Mouse (Mus musculus) heart, embryonic 15.5 days (tissue): Measurements from ENCODE around the gene Scfd2. TPM values are rescaled to one million over a fixed set of nuclear protein-coding genes. Genes with fewer than 3 reads are reported as not detected.

Experiments
- ATAC-seq: fragments of 200-750 bp; cut with Nextera tagmentation; replicated peaks from 2 replicates; pipeline ENCODE4 v1.8.0; 2017; ENCODE audit warnings: low read depth, moderate TSS enrichment; ENCODE audit not compliant: insufficient number of reproducible peaks, insufficient read depth, low FRiP score
- H3K27ac ChIP-seq: fragments of 300-500 bp; sonication (generic); 2 replicates; pipeline ENCODE4 v1.5.1; 2015; ENCODE audit warnings: mild to moderate bottlenecking, inconsistent platforms
- H3K27me3 ChIP-seq: fragments of 300-500 bp; sonication (generic); 2 replicates; pipeline ENCODE4 v1.6.1; 2015; ENCODE audit warnings: inconsistent platforms
- H3K36me3 ChIP-seq: fragments of 300-500 bp; sonication (generic); 2 replicates; pipeline ENCODE4 v1.6.1; 2015; ENCODE audit warnings: mild to moderate bottlenecking, inconsistent platforms
- H3K4me1 ChIP-seq: fragments of 300-500 bp; sonication (generic); replicated peaks from 2 replicates; pipeline ENCODE4 v1.6.1; 2015; ENCODE audit warnings: inconsistent platforms
- H3K4me2 ChIP-seq: fragments of 300-500 bp; sonication (generic); 2 replicates; pipeline ENCODE4 v1.6.1; 2015; ENCODE audit warnings: inconsistent platforms, mild to moderate bottlenecking, moderate library complexity
- H3K4me3 ChIP-seq: fragments of 300-500 bp; sonication (generic); 2 replicates; pipeline ENCODE4 v1.5.1; 2015; ENCODE audit warnings: mild to moderate bottlenecking, inconsistent platforms
- H3K9ac ChIP-seq: fragments of 300-500 bp; sonication (generic); 2 replicates; pipeline ENCODE4 v1.6.1; 2015; ENCODE audit warnings: mild to moderate bottlenecking, inconsistent platforms
- H3K9me3 ChIP-seq: fragments of 300-500 bp; sonication (generic); replicated peaks from 2 replicates; pipeline ENCODE4 v1.6.1; 2016; ENCODE audit warnings: inconsistent platforms
- WGBS: fragments of 180-500 bp; shearing (Covaris S2); methylation state at CpG from one replicate; pipeline ENCODE4 v1.1.7; 2015; ENCODE audit warnings: mixed read lengths; 5-methylcytosine and 5-hydroxymethylcytosine counted together
- polyA plus RNA-seq: library from polyadenylated mRNA; unstranded; fragments of >200 nt; fragmentation: Nextera tagmentation; extraction: Ambion mirVana; gene quantifications from 2 replicates; pipeline ENCODE4 v1.2.1, GENCODE M21; 2015

Gene Scfd2
- polyA plus RNA-seq, 1 experiment from 2014 or later: 12.8 TPM

- no peak overlapping the region for H3K9ac ChIP-seq
- ATAC-seq: no peak
- H3K27me3 ChIP-seq: no peaks in the 10 kb centered on the region
- peaks cover 12% of the 10 kb centered on the region for H3K4me1 ChIP-seq
- H3K4me2 ChIP-seq: no peak overlapping the region
- no peaks in the 10 kb centered on the region for H3K36me3 ChIP-seq
- no peak overlapping the region for H3K27ac ChIP-seq
- H3K9me3 ChIP-seq: no peaks in the 10 kb centered on the region
- no peak overlapping the region for H3K4me3 ChIP-seq
- 76% methylated on average over 5 of the region's 5 CpGs for WGBS
These were observed 224.3 kb downstream of the Scfd2 start for GRCm38 (mm10) chr5:74307242-74307641.

- Histone ChIP-seq H3K4me2 (no peak overlapping the region), H3K4me1 (peaks cover 22% of the 10 kb centered on the region), H3K9me3 (no peaks in the 10 kb centered on the region), H3K36me3 (no peaks in the 10 kb centered on the region), H3K27ac (no peak overlapping the region), H3K4me3 (no peak overlapping the region), H3K9ac (no peak overlapping the region), H3K27me3 (no peaks in the 10 kb centered on the region)
- ATAC-seq: no peak
- 63% methylated on average over 4 of the region's 4 CpGs for WGBS
These were observed 225.9 kb downstream of the Scfd2 start for GRCm38 (mm10) chr5:74305533-74306189.

- Histone ChIP-seq H3K27ac (no peak overlapping the region), H3K4me1 (peaks cover 29% of the 10 kb centered on the region), H3K27me3 (no peaks in the 10 kb centered on the region), H3K4me2 (no peak overlapping the region), H3K4me3 (no peak overlapping the region), H3K36me3 (no peaks in the 10 kb centered on the region), H3K9me3 (no peaks in the 10 kb centered on the region), H3K9ac (no peak overlapping the region)
- no peak for ATAC-seq
- WGBS: 48% methylated on average over 4 of the region's 4 CpGs
These were observed 226.8 kb downstream of the Scfd2 start for GRCm38 (mm10) chr5:74304767-74305166.

GRCm38 (mm10) chr5:74302331-74302730 lies 229.2 kb downstream of the Scfd2 start:
- H3K4me2 ChIP-seq: no peak overlapping the region
- H3K36me3 ChIP-seq: no peaks in the 10 kb centered on the region
- WGBS: 67% methylated on average over 3 of the region's 3 CpGs
- no peak overlapping the region for H3K9ac ChIP-seq
- H3K4me3 ChIP-seq: no peak overlapping the region
- H3K27me3 ChIP-seq: no peaks in the 10 kb centered on the region
- H3K9me3 ChIP-seq: no peaks in the 10 kb centered on the region
- peaks cover 35% of the 10 kb centered on the region for H3K4me1 ChIP-seq
- ATAC-seq: no peak
- peak overlapping the region; percentile 92; the same call in 1 of the 2 replicates for H3K27ac ChIP-seq

- Histone ChIP-seq H3K4me3 (no peak overlapping the region), H3K9me3 (no peaks in the 10 kb centered on the region), H3K27me3 (no peaks in the 10 kb centered on the region), H3K36me3 (no peaks in the 10 kb centered on the region), H3K27ac (peak overlapping the region; percentile 92), H3K4me2 (no peak overlapping the region), H3K4me1 (peaks cover 38% of the 10 kb centered on the region), H3K9ac (no peak overlapping the region)
- ATAC-seq: no peak
- WGBS: 89% methylated on average over 2 of the region's 2 CpGs
These were observed 230.1 kb downstream of the Scfd2 start for GRCm38 (mm10) chr5:74301443-74301842.

GRCm38 (mm10) chr5:74300931-74301330 lies 230.6 kb downstream of the Scfd2 start:
- peaks cover 42% of the 10 kb centered on the region for H3K4me1 ChIP-seq
- WGBS: 52% methylated on average over 5 of the region's 5 CpGs
- H3K9ac ChIP-seq: no peak overlapping the region

GRCm38 (mm10) chr5:74300140-74300539 lies 231.4 kb downstream of the Scfd2 start:
- ATAC-seq: peak; percentile 89
- H3K36me3 ChIP-seq: no peaks in the 10 kb centered on the region
- H3K4me1 ChIP-seq: peaks cover 45% of the 10 kb centered on the region
- H3K4me2 ChIP-seq: no peak overlapping the region
- H3K9me3 ChIP-seq: no peaks in the 10 kb centered on the region
- no peak overlapping the region for H3K4me3 ChIP-seq
- no peak overlapping the region for H3K9ac ChIP-seq
- no peaks in the 10 kb centered on the region for H3K27me3 ChIP-seq
- peak overlapping the region; percentile 92 for H3K27ac ChIP-seq
- WGBS: 20% methylated on average over 4 of the region's 4 CpGs

More at GRCm38 (mm10) chr5:74300931-74301330, 230.6 kb downstream of the Scfd2 start:
- H3K27ac ChIP-seq: peak overlapping the region; percentile 92
- no peak overlapping the region for H3K4me2 ChIP-seq
- ATAC-seq: no peak
- no peaks in the 10 kb centered on the region for H3K9me3 ChIP-seq
- H3K4me3 ChIP-seq: no peak overlapping the region
- H3K36me3 ChIP-seq: no peaks in the 10 kb centered on the region
- no peaks in the 10 kb centered on the region for H3K27me3 ChIP-seq

GRCm38 (mm10) chr5:74297113-74297512 lies 234.4 kb downstream of the Scfd2 start:
- 84% methylated on average over 5 of the region's 5 CpGs for whole genome bisulfite sequencing
- H3K4me2 ChIP-seq: no peak overlapping the region
- ATAC-seq: no peak

GRCm38 (mm10) chr5:74296096-74296495 lies 235.5 kb downstream of the Scfd2 start:
- Histone ChIP-seq H3K4me2 (no peak overlapping the region), H3K27me3 (no peaks in the 10 kb centered on the region), H3K9me3 (no peaks in the 10 kb centered on the region), H3K9ac (no peak overlapping the region), H3K27ac (peak overlapping the region; percentile 38), H3K4me1 (peaks cover 48% of the 10 kb centered on the region), H3K4me3 (no peak overlapping the region), H3K36me3 (no peaks in the 10 kb centered on the region)
- WGBS: 53% methylated on average over 5 of the region's 5 CpGs
- ATAC-seq: 0 out of 2 replicates have a peak, but pooled peaks have one; percentile 2

More at GRCm38 (mm10) chr5:74297113-74297512, 234.4 kb downstream of the Scfd2 start:
- Histone ChIP-seq H3K27ac (no peak overlapping the region), H3K9me3 (no peaks in the 10 kb centered on the region), H3K4me3 (no peak overlapping the region), H3K27me3 (no peaks in the 10 kb centered on the region), H3K9ac (no peak overlapping the region), H3K4me1 (peaks cover 47% of the 10 kb centered on the region), H3K36me3 (no peaks in the 10 kb centered on the region)

GRCm38 (mm10) chr5:74293513-74293912 lies 238.0 kb downstream of the Scfd2 start:
- Histone ChIP-seq H3K9me3 (no peaks in the 10 kb centered on the region), H3K9ac (no peak overlapping the region), H3K27me3 (no peaks in the 10 kb centered on the region), H3K27ac (no peak overlapping the region), H3K4me2 (no peak overlapping the region), H3K4me1 (peaks cover 32% of the 10 kb centered on the region), H3K4me3 (no peak overlapping the region), H3K36me3 (no peaks in the 10 kb centered on the region)
- ATAC-seq: no peak
- 71% methylated on average over 5 of the region's 5 CpGs for WGBS

- peaks cover 32% of the 10 kb centered on the region for H3K4me1 ChIP-seq
- no peak overlapping the region for H3K4me2 ChIP-seq
- no peaks in the 10 kb centered on the region for H3K36me3 ChIP-seq
- no peak overlapping the region for H3K4me3 ChIP-seq
- peak overlapping the region; percentile 97 for H3K27ac ChIP-seq
- H3K27me3 ChIP-seq: no peaks in the 10 kb centered on the region
- ATAC-seq: no peak
- H3K9ac ChIP-seq: no peak overlapping the region
- no peaks in the 10 kb centered on the region for H3K9me3 ChIP-seq
- 85% methylated on average over 2 of the region's 2 CpGs for WGBS
These were observed 239.5 kb downstream of the Scfd2 start for GRCm38 (mm10) chr5:74292050-74292449.

GRCm38 (mm10) chr5:74291575-74291974 lies 240.0 kb downstream of the Scfd2 start:
- ATAC-seq: peak; percentile 89
- 48% methylated on average over 9 of the region's 9 CpGs for WGBS
- no peaks in the 10 kb centered on the region for H3K36me3 ChIP-seq
- H3K4me2 ChIP-seq: peak overlapping the region; percentile 45
- H3K9me3 ChIP-seq: no peaks in the 10 kb centered on the region
- H3K9ac ChIP-seq: peak overlapping the region; percentile 28; the same call in 1 of the 2 replicates
- H3K4me1 ChIP-seq: peaks cover 33% of the 10 kb centered on the region
- H3K27ac ChIP-seq: peak overlapping the region; percentile 97
- H3K27me3 ChIP-seq: no peaks in the 10 kb centered on the region
- no peak overlapping the region for H3K4me3 ChIP-seq
